Mouse (Mus musculus) Patski (cell line): ENCODE measurements around the gene Gm5890. TPM values are rescaled to one million over a fixed set of nuclear protein-coding genes. Genes with fewer than 3 reads are reported as not detected.
"Not testable (repeated sequence)": the region's sequence is repeated elsewhere in the genome, so short reads cannot be mapped to it uniquely, and the experiment has no call there.

ENCODE experiments used
- ATAC-seq: fragments of 100-300 bp; one replicate; pipeline ENCODE4 v1.8.0; 2021
- CTCF ChIA-PET: fragments of 350-600 bp; sonication (Branson Sonifier 250); formaldehyde crosslinking; loops from one replicate; lab custom pipeline; 2022; ENCODE audit warnings: inconsistent platforms; lab: Charles Lee
- POLR2A ChIA-PET: fragments of 350-600 bp; sonication (Branson Sonifier 250); formaldehyde crosslinking; loops from one replicate; lab custom pipeline; 2022; ENCODE audit warnings: antibody characterized with exemption, inconsistent platforms; lab: Charles Lee
- DNase-seq: peaks from one replicate; pipeline ENCODE4 v3.0.0-alpha.2; 2011; ENCODE audit warnings: low read depth, low spot score
- H3K27me3 ChIP-seq: fragments of 371-371 bp; one replicate; pipeline ENCODE4 v1.5.1; 2021
- in situ Hi-C: fragments of 300-500 bp; cut with MboI; formaldehyde crosslinking; loops from 3 replicates; pipeline ENCODE4 v1.11.1; 2018; ENCODE audit warnings: low pct_unique_long_range_greater_than_20kb, mixed read lengths
- polyA plus RNA-seq: library from polyadenylated mRNA; unstranded; gene quantifications from one replicate; pipeline ENCODE4 v1.2.3, GENCODE M21; 2021

Gm5890 gene
- not detected for polyA plus RNA-seq

GRCm38 (mm10) chr7:20262734-20263133 is at the start of gene Gm5890:
Gm5890 (minus strand) TSS chr7:20262834.
- POLR2A ChIA-PET, DNase-seq, H3K27me3 ChIP-seq, ATAC-seq, in situ Hi-C loops, CTCF ChIA-PET: not testable (repeated sequence)

- ATAC-seq, CTCF ChIA-PET, in situ Hi-C loops, POLR2A ChIA-PET, H3K27me3 ChIP-seq, DNase-seq: not testable (repeated sequence)
Observed at GRCm38 (mm10) chr7:20233728-20234127, 28.9 kb downstream of the Gm5890 start, which contains the start of gene Gm4498. Gm4498 (minus strand) TSS chr7:20233828.

Other genes with a start within 250 kb of the Gm5890 start
- gene Vmn1r91, start 163.2 kb downstream of the Gm5890 start, polyA plus RNA-seq, result not detected
- gene Gm16442, start 140.3 kb downstream of the Gm5890 start, polyA plus RNA-seq, result not detected
- not detected for gene Vmn1r93, start 123.7 kb downstream of the Gm5890 start, polyA plus RNA-seq
- gene Vmn1r94, start 94.5 kb downstream of the Gm5890 start, polyA plus RNA-seq, result not detected
- gene Vmn1r95, start 69.1 kb downstream of the Gm5890 start, polyA plus RNA-seq, result not detected
- gene Gm6164, start 57.2 kb downstream of the Gm5890 start, polyA plus RNA-seq, result not detected
- gene Gm4498, start 29.0 kb downstream of the Gm5890 start, polyA plus RNA-seq, result not detected
- not detected for gene Gm4133, start 71.2 kb upstream of the Gm5890 start, polyA plus RNA-seq
- not detected for gene Gm5728, start 112.6 kb upstream of the Gm5890 start, polyA plus RNA-seq
- not detected for gene Vmn1r100, start 155.1 kb upstream of the Gm5890 start, polyA plus RNA-seq
- not detected for gene Vmn1r101, start 179.8 kb upstream of the Gm5890 start, polyA plus RNA-seq
- gene Gm10670, start 212.1 kb upstream of the Gm5890 start, polyA plus RNA-seq, result not detected
- gene Vmn1r103, start 247.7 kb upstream of the Gm5890 start, polyA plus RNA-seq, result not detected